8 mouse cellular contexts compared by ENCODE assay signal in the genomic region with DNA sequence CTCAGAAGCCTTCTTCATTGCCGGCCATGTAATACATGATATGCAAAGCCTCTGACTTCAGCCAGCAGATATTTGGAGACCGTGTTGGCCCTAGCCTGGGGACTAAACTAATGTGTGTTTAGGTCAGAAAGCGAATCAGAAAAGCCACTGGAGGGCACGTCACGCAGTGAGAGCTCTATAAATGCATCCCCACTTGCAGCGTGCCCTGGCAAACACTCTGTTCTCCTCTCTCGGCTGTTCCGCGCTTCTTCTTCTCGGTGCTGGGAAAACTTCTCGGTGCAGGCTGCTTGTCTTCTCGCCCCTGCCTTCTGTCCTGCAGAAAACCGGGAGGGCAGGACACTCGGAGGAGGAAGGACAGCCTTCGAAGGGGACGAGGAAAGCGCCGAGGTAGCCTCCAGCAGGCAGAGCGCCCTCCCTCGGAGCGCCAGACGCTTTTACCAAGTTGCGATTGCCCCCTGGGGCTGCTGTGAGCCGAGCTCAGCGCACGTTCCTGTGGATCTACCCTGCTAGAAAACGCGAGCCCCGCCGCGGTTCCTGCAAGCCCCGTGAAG. TPM values are rescaled to one million over a fixed set of nuclear protein-coding genes. Genes with fewer than 3 reads are reported as not detected.
DNase-seq lines count a peak whose midpoint lies in the region; ATAC-seq and TF ChIP-seq lines count a peak whose summit lies in the region.
"Had no signal": no experiment of that assay in that cellular context is flagged by ENCODE, and none has a peak within 500 bp of the region (broad histone marks: within the 10 kb centered on the region; RNA-seq: fewer than 3 reads in every experiment).

No protein-coding gene starts in this region.

- under 1% methylated on average over 27 of the region's 32 CpGs for WGBS in embryonic facial prominence, embryonic 14.5 days
- under 1% methylated on average over 32 of the region's 32 CpGs for WGBS in intestine, postnatal 0 days

- no peaks in the 10 kb centered on the region for H3K36me3 ChIP-seq in embryonic facial prominence, embryonic 14.5 days (ENCODE audit: control insufficient read depth, insufficient read depth, low read length)
- no peaks in the 10 kb centered on the region for H3K36me3 ChIP-seq in intestine, postnatal 0 days (ENCODE audit: control insufficient read depth, insufficient read depth)
- no peaks in the 10 kb centered on the region for H3K36me3 ChIP-seq in myocyte (ENCODE audit: control insufficient read depth, insufficient read depth)

- peak overlapping the region; percentile 74 for H3ac ChIP-seq in myocyte (ENCODE audit: control insufficient read depth, insufficient read length)

- no peak overlapping the region for H3K27ac ChIP-seq in embryonic facial prominence, embryonic 14.5 days (replicated peaks; ENCODE audit: low read depth, low read length)
- H3K27ac ChIP-seq in intestine, postnatal 0 days (ENCODE audit: low read depth, low read length) = peak overlapping the region; percentile 50; the same call in 1 of the 2 replicates

- peak; percentile 80 for TF ChIP-seq POLR2A in myocyte (IDR thresholded peaks at IDR 0.05; ENCODE audit: insufficient read length, low read depth)

- ATAC-seq in embryonic facial prominence, embryonic 14.5 days (ENCODE audit: low read depth) = 0 out of 2 replicates have a peak, but pooled peaks have one; percentile 7
- 0 out of 2 replicates have a peak, but pooled peaks have one; percentile 26 for ATAC-seq in intestine, postnatal 0 days

- no peaks in the 10 kb centered on the region for H3K9me3 ChIP-seq in embryonic facial prominence, embryonic 14.5 days (ENCODE audit: control insufficient read depth, low read length)
- no peaks in the 10 kb centered on the region for H3K9me3 ChIP-seq in intestine, postnatal 0 days (ENCODE audit: control insufficient read depth)

- DNase-seq in ovary, postnatal 36 days (ENCODE audit: low spot score) = peak; percentile 69
- no peak for DNase-seq in ovary, postnatal 14 days (ENCODE audit: low spot score)
- peak; percentile 68 for DNase-seq in embryonic facial prominence, embryonic 14.5 days (ENCODE audit: low spot score)
- no peak for DNase-seq in spleen, adult 18-20 months
- DNase-seq in layer of hippocampus, adult 8-10 months (ENCODE audit: low spot score in 2 of 2) = no peak

- H3K79me2 ChIP-seq in myocyte (ENCODE audit: control insufficient read depth, insufficient read depth) = peaks cover 5% of the 10 kb centered on the region

- H3K4me2 ChIP-seq in embryonic facial prominence, embryonic 14.5 days (ENCODE audit: low read depth, low read length) = peak overlapping the region; percentile 92
- H3K4me2 ChIP-seq in intestine, postnatal 0 days (replicated peaks; ENCODE audit: low read depth) = peak overlapping the region; percentile 77
- H3K4me2 ChIP-seq in myocyte (ENCODE audit: low read depth) = peak overlapping the region; percentile 99

- peak overlapping the region; percentile 60 for H3K4me3 ChIP-seq in embryonic facial prominence, embryonic 14.5 days (ENCODE audit: low read depth, low read length)
- H3K4me3 ChIP-seq in intestine, postnatal 0 days (ENCODE audit: low read depth, low read length) = peak overlapping the region; percentile 65
- H3K4me3 ChIP-seq in myocyte = peak overlapping the region; percentile 41
- H3K4me3 ChIP-seq: erythroblast, embryonic 14.5 days had no signal

- peaks cover 9% of the 10 kb centered on the region for H3K4me1 ChIP-seq in embryonic facial prominence, embryonic 14.5 days (ENCODE audit: control insufficient read depth, insufficient read depth, low read length)
- no peaks in the 10 kb centered on the region for H3K4me1 ChIP-seq in intestine, postnatal 0 days (replicated peaks; ENCODE audit: control insufficient read depth, insufficient read depth, low read length)

- peak; percentile 48 for TF ChIP-seq CTCF in intestine, postnatal 0 days (IDR thresholded peaks at IDR 0.05; ENCODE audit: low read depth)

- peak overlapping the region; percentile 68 for H3K9ac ChIP-seq in embryonic facial prominence, embryonic 14.5 days (ENCODE audit: low read depth, low read length)
- H3K9ac ChIP-seq in intestine, postnatal 0 days (ENCODE audit: low read depth, low read length) = peak overlapping the region; percentile 64

- H3K27me3 ChIP-seq in embryonic facial prominence, embryonic 14.5 days (replicated peaks; ENCODE audit: control insufficient read depth, insufficient read depth, low read length) = peaks cover 84% of the 10 kb centered on the region
- peaks cover 62% of the 10 kb centered on the region for H3K27me3 ChIP-seq in intestine, postnatal 0 days (replicated peaks; ENCODE audit: control insufficient read depth, insufficient read depth, low read length)
- no peaks in the 10 kb centered on the region for H3K27me3 ChIP-seq in myocyte (ENCODE audit: control insufficient read depth, insufficient read depth, insufficient read length)

TF ChIP-seq in myocyte, 11 proteins besides CTCF, POLR2A, EP300 and RAD21:
- TF ChIP-seq MYOG (IDR thresholded peaks at IDR 0.05; ENCODE audit: control insufficient read depth in 1 of 3, insufficient read depth in 1 of 3, insufficient read length in 2 of 3, low read depth in 2 of 3) (no peak), POLR2AphosphoS2 (IDR thresholded peaks at IDR 0.05; ENCODE audit: insufficient read length, low read depth) (peak; percentile 82)
TF ChIP-seq in myocyte: peak in this region for 1.

RNA-seq across cellular contexts. Expression of gene Gdnf, which starts 0.7 kb away (rescaled TPM):
- polyA plus RNA-seq in embryonic facial prominence, embryonic 14.5 days (2014; fragmentation: Nextera tagmentation; extraction: Ambion mirVana) = 0.89 and 1.2 TPM in 2 replicates
- 1.3 TPM in 2 replicates for polyA plus RNA-seq in intestine, postnatal 0 days (2015; fragmentation: Nextera tagmentation; extraction: Ambion mirVana)
- 2.8 TPM for polyA plus RNA-seq in myocyte (2012; fragmentation: generic; extraction: Trizol)
- under 1 TPM in 3 of 4 experiments, not detected in 1; 0.16 to 0.20 (median 0.16) TPM for total RNA-seq in layer of hippocampus, adult 8-10 months (2022)
- polyA plus RNA-seq: erythroblast, embryonic 14.5 days had no signal

Comparison
In these comparisons a context has a peak if more than half of its experiments do, and no peak if none do; other contexts are left out.
1. DNase-seq: peak in ovary, postnatal 36 days (single experiment) and embryonic facial prominence, embryonic 14.5 days (single experiment); none in ovary, postnatal 14 days (single experiment), spleen, adult 18-20 months (0 of 2) and layer of hippocampus, adult 8-10 months (0 of 2).
2. Peak in every context shown above with its lines, with median percentiles within 50 percentile points of each other: H3K4me2 ChIP-seq and H3K4me3 ChIP-seq.